Mouse (Mus musculus) liver, adult 2 months (tissue): ENCODE measurements at regions not wholly inside any gene's neighbourhood (a gene's known extent, or its start where the extent isn't known, plus 50 kb on each side); places are given as distances from the start of the nearest gene placed in this dataset.
A peak's percentile ranks its signal among the peaks of the same experiment; 100 is the strongest.

Source experiments
- DNase-seq: peaks from one replicate; pipeline ENCODE4 v3.0.0-alpha.2; 2011; ENCODE audit warnings: low read depth, low spot score; ENCODE audit errors: extremely low read depth
- H3K27ac ChIP-seq: fragments of 200-500 bp; replicated peaks from 2 replicates; pipeline ENCODE4 v1.5.1; 2012; ENCODE audit warnings: low read depth, mild to moderate bottlenecking, control low read depth, inconsistent platforms, low read length; ENCODE audit not compliant: insufficient read depth
- H3K27me3 ChIP-seq: fragments of 200-500 bp; 2 replicates; pipeline ENCODE4 v1.6.1; 2012; ENCODE audit warnings: mild to moderate bottlenecking, moderate library complexity, low read length, inconsistent platforms; ENCODE audit not compliant: control insufficient read depth, insufficient read depth
- H3K36me3 ChIP-seq: fragments of 200-500 bp; 2 replicates; pipeline ENCODE4 v1.6.1; 2012; ENCODE audit warnings: low read length, inconsistent platforms; ENCODE audit not compliant: control insufficient read depth, insufficient read depth
- H3K4me1 ChIP-seq: fragments of 200-500 bp; 2 replicates; pipeline ENCODE4 v1.6.1; 2011; ENCODE audit warnings: low read length; ENCODE audit not compliant: control insufficient read depth, insufficient read depth
- H3K4me3 ChIP-seq: fragments of 200-500 bp; 2 replicates; pipeline ENCODE4 v1.5.1; 2011; ENCODE audit warnings: low read depth, mild to moderate bottlenecking, control low read depth, low read length, moderate library complexity; ENCODE audit not compliant: insufficient read depth
- H3K79me2 ChIP-seq: fragments of 200-500 bp; 2 replicates; pipeline ENCODE4 v1.6.1; 2012; ENCODE audit warnings: inconsistent platforms, mild to moderate bottlenecking, low read length, moderate library complexity; ENCODE audit not compliant: control insufficient read depth, insufficient read depth
- H3K9ac ChIP-seq: fragments of 200-500 bp; 2 replicates; pipeline ENCODE4 v1.6.1; 2012; ENCODE audit warnings: low read depth, mild to moderate bottlenecking, control low read depth, inconsistent platforms, low read length
- CTCF ChIP-seq: fragments of 200-500 bp; IDR thresholded peaks from 2 replicates; pipeline ENCODE4 v1.5.1; 2011; ENCODE audit warnings: low read depth, low read length, control low read depth
- POLR2A ChIP-seq: fragments of 200-500 bp; IDR thresholded peaks from 2 replicates; pipeline ENCODE4 v1.6.1; 2011; ENCODE audit warnings: low read length, control low read depth; ENCODE audit not compliant: insufficient read depth; ENCODE audit errors: extremely low read depth
- WGBS: fragments of 180-500 bp; shearing (Covaris S2); methylation state at CpG from one replicate; pipeline ENCODE4 v1.1.7; 2018; 5-methylcytosine and 5-hydroxymethylcytosine counted together

GRCm38 (mm10) chr1:164689311-164689710 lies 107.1 kb upstream of the Dpt start:
- Histone ChIP-seq H3K79me2 (no peaks in the 10 kb centered on the region), H3K36me3 (no peaks in the 10 kb centered on the region), H3K27me3 (no peaks in the 10 kb centered on the region), H3K9ac (no peak overlapping the region), H3K4me1 (peaks cover 3% of the 10 kb centered on the region; the same call in 1 of the 2 replicates), H3K4me3 (no peak overlapping the region), H3K27ac (no peak overlapping the region)
- WGBS, result 84% methylated on average over 4 of the region's 4 CpGs
- DNase-seq, result no peak
- TF ChIP-seq CTCF (no peak), POLR2A (no peak)

- Histone ChIP-seq H3K27me3 (no peaks in the 10 kb centered on the region), H3K79me2 (no peaks in the 10 kb centered on the region), H3K36me3 (no peaks in the 10 kb centered on the region), H3K4me3 (no peak overlapping the region), H3K9ac (no peak overlapping the region), H3K27ac (no peak overlapping the region), H3K4me1 (peaks cover 3% of the 10 kb centered on the region; the same call in 1 of the 2 replicates)
- DNase-seq, result no peak
- TF ChIP-seq POLR2A (no peak), CTCF (no peak)
- WGBS, result 73% methylated on average over 2 of the region's 2 CpGs
These were observed 112.0 kb upstream of the Dpt start for GRCm38 (mm10) chr1:164684437-164684836.

GRCm38 (mm10) chr1:164683788-164684187 lies 112.7 kb upstream of the Dpt start:
- Histone ChIP-seq H3K27ac (no peak overlapping the region), H3K4me3 (no peak overlapping the region), H3K27me3 (no peaks in the 10 kb centered on the region), H3K4me1 (peaks cover 3% of the 10 kb centered on the region; the same call in 1 of the 2 replicates), H3K36me3 (no peaks in the 10 kb centered on the region), H3K79me2 (no peaks in the 10 kb centered on the region), H3K9ac (no peak overlapping the region)
- WGBS, result 93% methylated on average over 3 of the region's 3 CpGs
- no peak for DNase-seq
- TF ChIP-seq POLR2A (no peak), CTCF (no peak)

GRCm38 (mm10) chr1:164682867-164683599 lies 113.4 kb upstream of the Dpt start:
- no peak overlapping the region for H3K9ac ChIP-seq
- no peaks in the 10 kb centered on the region for H3K27me3 ChIP-seq
- DNase-seq, result no peak
- H3K4me1 ChIP-seq, result peaks cover 6% of the 10 kb centered on the region; the same call in 1 of the 2 replicates
- no peaks in the 10 kb centered on the region for H3K36me3 ChIP-seq
- H3K79me2 ChIP-seq, result no peaks in the 10 kb centered on the region
- no peak overlapping the region for H3K4me3 ChIP-seq
- no peak overlapping the region for H3K27ac ChIP-seq
- TF ChIP-seq POLR2A (no peak), CTCF (no peak)
- 74% methylated on average over 5 of the region's 5 CpGs for WGBS

GRCm38 (mm10) chr1:164682426-164682825 lies 114.0 kb upstream of the Dpt start:
- H3K27ac ChIP-seq, result no peak overlapping the region
- H3K27me3 ChIP-seq, result no peaks in the 10 kb centered on the region
- WGBS, result 51% methylated on average over 6 of the region's 6 CpGs
- no peak for DNase-seq
- H3K4me1 ChIP-seq, result peaks cover 4% of the 10 kb centered on the region; the same call in 1 of the 2 replicates
- H3K4me3 ChIP-seq, result no peak overlapping the region
- no peak for TF ChIP-seq CTCF
- TF ChIP-seq POLR2A, result no peak
- H3K79me2 ChIP-seq, result no peaks in the 10 kb centered on the region
- H3K9ac ChIP-seq, result no peak overlapping the region
- H3K36me3 ChIP-seq, result no peaks in the 10 kb centered on the region

GRCm38 (mm10) chr1:164681582-164681981 lies 114.9 kb upstream of the Dpt start:
- peaks cover 4% of the 10 kb centered on the region; the same call in 1 of the 2 replicates for H3K4me1 ChIP-seq
- H3K9ac ChIP-seq, result no peak overlapping the region
- no peaks in the 10 kb centered on the region for H3K79me2 ChIP-seq
- H3K27ac ChIP-seq, result no peak overlapping the region
- no peak overlapping the region for H3K4me3 ChIP-seq
- TF ChIP-seq CTCF (no peak), POLR2A (no peak)
- no peaks in the 10 kb centered on the region for H3K36me3 ChIP-seq
- DNase-seq, result peak; percentile 21
- no peaks in the 10 kb centered on the region for H3K27me3 ChIP-seq
- WGBS, result 76% methylated on average over 5 of the region's 5 CpGs
